Mouse (Mus musculus): Measurements from ENCODE around the gene Scn2a.

The Scn2a gene

DNA sequence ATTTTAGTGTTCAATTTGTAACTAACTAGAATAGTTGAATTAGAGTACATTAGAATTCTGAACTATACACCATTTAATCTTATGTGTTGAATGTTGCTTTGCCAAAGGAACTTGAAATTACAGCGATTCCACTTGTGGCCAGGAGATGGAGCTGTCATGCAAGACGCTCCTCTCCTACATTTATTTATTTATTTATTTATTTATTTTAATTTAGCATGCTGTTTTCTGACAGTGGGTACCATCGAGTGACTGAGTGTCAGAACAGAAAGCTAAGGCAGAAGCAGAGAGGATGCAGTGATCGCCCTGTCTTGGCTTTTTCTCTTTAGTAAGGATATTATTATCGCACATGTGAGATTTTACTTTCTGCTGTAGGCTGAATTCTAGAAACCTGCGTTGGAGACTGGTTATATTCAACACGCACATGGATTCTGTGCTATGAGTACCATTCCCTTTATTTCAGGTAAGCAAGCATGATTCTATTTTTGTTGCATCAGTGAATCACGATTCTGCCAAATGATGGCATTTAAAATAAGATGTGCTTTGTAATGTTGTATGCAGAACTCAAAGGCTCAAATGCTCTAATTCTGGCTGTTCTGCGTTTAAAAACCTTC is at the start of gene Scn2a:
Scn2a (plus strand) TSS at position 216 of the 611 bp plus-strand sequence.
- DNase-seq (ENCODE audit: low read depth), result peak; percentile 51

DNA sequence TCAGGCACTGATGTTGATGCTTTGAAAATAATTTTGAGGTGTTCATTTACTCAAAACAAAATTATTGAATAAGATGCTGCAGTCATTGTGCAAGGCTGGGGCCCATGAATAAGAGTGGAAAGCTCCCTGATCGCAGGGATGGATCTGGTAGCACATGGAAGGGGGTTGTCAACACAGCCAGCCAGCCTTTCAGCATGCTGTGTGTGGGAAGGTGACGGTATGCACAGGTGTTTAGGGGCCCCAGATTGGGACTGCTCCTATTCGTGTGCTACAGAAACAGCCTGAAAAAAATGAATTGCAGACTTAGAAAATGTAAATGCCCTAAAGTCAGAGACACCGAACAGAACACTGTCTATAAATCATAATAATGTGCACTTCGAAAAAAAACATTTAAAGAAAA is 32.9 kb upstream of the Scn2a start:
- no peak for DNase-seq (ENCODE audit: low read depth)

DNA sequence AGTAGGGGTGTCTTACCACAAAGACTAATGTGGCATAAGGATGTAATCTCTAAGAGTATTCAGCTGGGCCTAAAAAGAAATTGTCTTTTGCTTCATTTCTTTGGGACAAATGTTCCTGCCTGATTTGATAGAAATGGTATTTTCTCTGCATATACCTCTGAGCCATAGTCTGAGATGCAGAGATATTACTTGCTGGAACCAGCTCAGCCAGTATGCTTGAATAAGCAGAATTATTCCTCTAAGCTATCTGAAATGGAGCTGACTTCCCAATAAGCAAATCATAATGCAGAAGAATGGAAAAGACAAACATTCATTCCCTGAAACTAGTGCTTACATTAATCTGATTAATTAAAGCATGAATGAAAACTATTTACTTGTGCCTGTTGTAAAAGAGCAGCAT is 12.8 kb upstream of the Scn2a start:
- DNase-seq (ENCODE audit: low read depth), result no peak

DNA sequence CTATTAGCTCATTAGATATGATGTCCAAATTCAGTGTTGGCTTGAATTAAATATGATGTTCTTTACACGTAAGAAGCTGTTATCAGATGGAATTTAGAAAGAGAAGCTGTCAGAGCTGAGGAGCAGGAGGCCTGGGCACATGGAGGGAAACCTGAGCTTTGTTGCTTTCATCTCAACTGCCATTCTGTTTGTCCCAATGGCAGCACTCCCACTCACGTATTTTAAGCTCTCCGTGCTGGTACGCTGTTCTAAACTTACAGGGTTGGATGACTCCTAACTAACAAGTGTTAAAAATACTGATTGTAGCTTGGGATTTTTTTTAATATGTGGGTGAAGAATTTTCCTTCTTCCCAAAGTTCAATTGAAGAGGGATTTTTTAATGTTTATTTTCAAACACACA is 8.7 kb upstream of the Scn2a start:
- DNase-seq (ENCODE audit: low read depth), result no peak

DNA sequence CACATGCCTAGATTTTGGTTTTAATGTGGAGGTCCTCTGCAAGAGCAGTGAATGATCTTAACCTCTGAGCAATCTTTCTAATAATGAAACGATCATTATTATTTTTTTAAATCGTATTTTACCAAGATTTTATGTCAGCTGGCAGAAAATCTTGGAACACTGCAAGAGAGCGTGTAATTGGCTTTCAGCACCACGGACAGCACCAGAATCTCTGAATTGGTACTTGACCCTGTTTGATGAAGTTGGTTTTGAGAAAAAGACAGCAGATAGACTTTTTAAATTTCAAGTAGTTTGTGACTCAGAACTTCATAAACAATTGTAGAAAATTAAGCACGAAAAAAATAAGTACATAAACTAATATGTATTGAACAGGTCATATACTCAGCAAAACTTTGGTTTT is 790 bp upstream of the Scn2a start:
- DNase-seq (ENCODE audit: low read depth), result peak; percentile 37

DNA sequence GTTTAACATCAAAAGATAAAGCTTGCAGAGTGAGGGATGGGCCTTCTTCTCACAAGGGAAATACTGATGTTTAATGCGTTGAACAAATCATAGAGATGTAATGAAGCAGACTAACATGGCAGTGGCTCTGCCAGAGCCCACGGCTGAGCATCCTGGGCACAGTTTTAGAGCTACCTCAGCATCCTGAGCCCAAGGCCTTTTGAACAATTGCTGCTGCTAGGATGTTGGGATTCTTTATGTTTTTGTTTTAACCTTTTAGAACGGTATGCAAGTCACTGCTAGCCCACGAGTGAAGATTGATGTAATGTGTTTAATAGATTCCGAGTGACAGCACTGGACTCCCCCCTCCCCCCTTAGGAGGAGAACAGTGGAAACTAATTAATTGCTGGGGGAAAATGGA is 683 bp downstream of the Scn2a start:
- DNase-seq (ENCODE audit: low read depth), result no peak

DNA sequence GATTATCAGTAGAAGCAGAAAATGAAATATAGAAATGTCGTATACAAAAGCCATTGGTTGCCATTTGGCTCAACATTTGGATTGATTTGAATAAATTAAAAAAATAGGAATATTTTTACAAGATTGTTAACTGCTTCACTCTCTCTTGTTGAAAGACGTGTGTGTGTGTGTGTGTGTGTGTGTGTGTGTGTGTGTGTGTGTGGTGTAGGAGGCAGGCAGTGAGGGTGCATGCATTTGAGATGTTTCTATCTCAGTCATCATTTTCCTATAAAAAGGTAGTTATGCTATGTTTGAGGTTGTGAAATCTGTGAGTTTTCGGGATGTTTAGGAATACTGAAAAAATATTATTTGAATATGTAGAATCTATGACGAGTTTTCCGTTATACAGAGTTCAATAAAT is 1.3 kb downstream of the Scn2a start:
- DNase-seq (ENCODE audit: low read depth), result no peak

DNA sequence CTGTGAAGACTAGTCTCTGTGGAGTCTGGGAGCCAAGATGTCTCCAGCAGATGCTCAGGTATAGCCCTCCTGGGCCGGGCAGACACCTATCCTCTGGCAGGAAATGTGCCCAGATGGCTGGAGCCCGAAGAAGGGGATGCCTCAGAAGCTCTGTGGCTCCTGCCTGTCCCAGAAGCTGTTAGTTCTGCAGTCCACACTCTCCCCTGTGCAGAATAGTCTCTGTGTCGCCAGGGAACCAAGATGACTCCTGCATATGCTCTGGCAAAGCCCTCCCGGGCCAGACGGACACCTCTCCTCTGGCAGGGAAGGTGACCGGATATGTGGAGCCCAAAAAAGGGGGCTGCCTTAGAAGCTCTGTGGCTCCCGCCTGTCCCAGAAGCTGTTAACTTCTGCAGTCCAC is 32.1 kb downstream of the Scn2a start:
- DNase-seq (ENCODE audit: low read depth), result no peak

DNA sequence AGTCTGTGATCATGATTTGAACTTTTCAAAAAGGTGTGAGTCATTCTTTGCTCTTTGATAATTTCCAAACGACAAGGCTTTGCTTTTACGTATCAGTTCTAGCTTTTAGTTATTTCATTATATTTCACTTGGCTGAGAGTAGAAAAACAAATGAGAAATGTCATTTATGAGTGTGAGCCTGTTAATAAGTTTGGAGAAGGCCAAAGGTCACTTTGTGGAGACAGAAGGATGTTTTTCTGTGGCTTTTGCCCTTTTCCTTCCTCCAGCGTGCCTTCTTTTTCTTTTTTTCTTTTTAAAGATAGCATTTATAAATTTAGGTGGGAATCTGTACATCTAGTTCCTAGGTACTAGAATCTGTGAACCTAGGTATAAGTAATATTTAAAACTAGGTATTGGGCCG is 36.5 kb downstream of the Scn2a start:
- DNase-seq (ENCODE audit: low read depth), result no peak

DNA sequence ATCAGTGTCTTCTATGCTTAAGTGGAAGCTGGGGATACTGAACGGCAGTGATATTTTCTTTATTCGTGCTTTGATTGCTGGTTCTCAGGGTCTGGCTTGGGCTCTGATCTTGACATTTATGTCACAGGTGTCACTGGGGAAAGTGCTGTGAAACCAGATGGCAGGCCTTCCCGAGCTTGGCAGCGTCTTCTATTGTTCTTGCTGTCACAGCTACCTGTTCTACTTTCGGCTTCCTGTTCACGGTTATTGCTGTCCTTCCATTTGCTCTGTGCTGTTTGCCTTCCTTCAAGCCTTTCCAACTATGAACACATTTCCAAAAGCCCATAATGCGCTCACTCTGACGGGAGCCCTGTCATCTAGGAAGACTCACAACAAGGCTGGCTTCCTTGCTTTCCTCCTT is 37.9 kb downstream of the Scn2a start:
- no peak for DNase-seq (ENCODE audit: low read depth)

DNA sequence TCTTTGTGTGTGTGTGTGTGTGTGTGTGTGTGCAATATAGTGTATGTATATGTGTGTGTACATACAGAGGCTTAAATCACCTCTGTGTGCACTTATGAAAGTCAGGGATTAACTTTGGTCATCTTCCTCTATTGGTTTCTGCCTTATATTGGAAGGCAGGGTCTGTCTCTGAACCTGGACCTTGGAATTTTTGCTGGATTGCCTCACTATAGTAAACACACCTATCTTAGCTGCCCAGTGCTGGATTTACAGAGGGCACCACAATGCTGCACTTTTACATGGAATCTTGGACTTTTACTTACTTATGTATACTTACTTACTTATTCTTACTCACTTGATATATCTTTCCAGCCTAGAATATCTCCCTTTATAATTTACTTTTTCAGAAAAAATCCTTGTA is 43.3 kb downstream of the Scn2a start:
- no peak for DNase-seq (ENCODE audit: low read depth)

DNA sequence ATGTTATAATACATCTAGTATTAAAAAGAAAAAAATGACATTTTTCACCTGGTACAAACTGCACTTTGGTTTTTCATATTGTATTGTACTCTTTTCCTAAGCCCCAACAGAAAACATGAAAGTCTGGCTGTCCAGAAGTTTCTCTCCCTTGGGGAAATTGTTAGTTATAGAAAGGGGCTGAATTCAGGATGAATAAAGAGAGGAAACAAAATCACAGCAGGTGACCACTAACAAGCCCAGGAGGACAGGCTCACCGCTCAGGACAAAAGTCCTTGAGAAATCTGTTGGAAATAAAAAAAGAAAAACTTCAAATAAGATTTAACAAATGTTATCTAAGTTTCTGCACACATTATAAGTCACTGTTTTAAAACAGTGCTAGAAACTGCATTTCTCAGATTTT is 43.9 kb downstream of the Scn2a start:
- DNase-seq (ENCODE audit: low read depth), result no peak

DNA sequence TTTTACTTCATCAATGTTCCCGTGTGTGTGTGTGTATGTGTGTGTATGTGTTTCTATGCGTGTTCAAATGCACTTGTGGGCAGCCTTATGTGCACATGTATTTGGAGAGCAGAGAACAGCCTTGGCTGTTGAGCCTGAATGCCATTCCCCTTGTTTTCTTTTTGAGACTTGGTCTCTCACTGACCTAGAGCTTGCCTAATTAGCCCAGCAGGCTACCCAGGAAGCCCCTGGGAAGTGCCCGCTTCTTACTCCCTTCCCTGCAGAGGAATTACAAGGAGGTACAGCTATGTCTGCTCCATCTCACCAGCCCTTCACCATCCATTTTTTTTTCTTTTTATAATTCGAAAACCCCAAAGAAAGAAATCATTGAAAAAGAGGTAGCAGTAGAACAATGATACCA is 44.6 kb downstream of the Scn2a start:
- DNase-seq (ENCODE audit: low read depth), result no peak

DNA sequence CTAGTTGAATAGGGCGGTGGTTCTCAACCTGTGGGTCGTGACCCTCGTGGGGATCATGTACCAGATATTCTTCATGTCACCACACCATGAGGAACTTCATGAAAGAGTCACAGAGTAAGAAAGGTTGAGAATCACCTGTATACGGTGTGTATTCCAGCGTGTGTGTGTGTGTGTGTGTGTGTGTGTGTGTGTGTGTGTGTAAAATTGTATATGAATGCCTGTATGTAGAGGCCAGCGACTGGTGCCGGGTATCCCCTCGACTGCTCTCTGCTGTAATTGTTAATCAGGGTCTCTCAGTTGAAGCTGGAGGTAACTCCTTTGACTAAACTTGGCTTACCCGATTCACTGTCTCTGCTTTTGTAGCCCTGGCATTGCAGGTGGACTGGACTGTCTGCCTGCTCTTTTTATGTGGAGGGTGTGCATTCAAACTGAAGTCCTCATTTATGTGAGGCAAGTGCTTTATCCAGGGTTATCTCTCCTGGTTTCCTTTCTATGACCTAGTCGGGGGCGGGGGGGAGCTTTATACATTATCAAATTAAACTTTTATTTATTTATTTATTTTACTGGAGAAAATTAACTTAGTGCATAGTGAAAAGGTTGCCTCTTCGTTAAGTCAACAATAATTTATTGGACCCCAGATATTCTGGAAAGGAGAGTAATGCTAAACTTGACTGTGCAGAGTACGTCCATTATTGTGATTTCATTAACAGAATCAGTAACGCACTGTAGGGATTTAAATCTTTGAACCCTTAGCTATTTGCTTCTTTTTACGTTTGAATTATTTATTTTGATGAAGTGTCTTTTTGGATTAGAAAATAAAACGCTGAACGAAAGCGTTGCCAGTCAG is 47.2 kb downstream of the Scn2a start:
- no peak for DNase-seq (ENCODE audit: low read depth)

DNA sequence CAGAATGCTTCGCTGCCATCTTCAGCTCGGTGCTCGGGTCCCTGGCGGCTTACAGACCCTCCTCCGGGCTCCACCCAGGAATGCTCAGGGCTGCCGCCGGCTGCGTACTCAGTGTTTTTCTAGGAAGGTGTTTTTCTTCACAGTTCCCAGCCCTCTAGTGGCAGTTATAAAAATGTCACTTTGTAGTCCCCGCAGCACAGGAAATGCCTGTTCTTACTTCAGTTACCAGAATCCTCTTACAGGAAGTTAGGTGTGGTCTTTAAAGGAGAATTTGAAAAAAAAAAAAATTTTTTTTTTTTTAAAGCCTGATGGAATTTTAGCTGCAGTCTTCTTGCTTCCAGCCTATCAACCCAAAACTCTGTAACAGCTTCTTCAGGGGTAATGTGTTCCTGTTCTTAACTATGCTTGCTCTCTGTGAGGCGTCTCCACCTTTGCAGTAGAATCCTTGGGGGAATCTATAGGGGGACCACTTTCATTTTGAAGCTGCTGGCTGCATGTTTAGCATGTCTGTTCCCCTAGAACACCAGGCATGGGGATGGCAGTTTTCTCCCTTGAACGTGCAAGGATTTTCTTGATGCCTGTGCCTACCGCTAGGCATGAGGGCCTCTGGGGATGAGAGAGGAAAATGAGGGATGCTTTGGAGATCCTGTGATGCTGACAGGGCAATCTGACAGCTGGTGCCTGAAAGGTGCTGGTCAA is 48.0 kb downstream of the Scn2a start:
- DNase-seq (ENCODE audit: low read depth), result peak; percentile 56

DNA sequence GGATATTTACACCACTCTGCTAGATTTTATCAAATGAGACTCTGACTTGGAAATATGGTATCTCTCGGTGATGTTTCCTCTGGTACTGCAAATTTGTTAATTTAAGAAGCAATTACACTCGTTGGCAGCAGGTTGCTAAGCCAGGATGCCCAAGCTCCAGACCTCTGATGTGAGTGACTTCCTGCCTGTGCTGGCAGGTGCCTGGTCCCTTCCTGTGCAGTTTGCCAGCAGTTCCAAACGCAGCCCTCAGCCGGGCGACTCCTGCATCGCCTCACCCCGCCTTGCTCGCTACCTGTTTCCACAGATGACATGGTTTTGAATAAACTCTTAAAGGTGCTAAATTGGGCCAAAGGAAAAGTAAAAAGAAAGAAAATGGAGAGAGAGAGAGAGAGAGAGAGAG is 49.0 kb downstream of the Scn2a start:
- DNase-seq (ENCODE audit: low read depth), result no peak

DNA sequence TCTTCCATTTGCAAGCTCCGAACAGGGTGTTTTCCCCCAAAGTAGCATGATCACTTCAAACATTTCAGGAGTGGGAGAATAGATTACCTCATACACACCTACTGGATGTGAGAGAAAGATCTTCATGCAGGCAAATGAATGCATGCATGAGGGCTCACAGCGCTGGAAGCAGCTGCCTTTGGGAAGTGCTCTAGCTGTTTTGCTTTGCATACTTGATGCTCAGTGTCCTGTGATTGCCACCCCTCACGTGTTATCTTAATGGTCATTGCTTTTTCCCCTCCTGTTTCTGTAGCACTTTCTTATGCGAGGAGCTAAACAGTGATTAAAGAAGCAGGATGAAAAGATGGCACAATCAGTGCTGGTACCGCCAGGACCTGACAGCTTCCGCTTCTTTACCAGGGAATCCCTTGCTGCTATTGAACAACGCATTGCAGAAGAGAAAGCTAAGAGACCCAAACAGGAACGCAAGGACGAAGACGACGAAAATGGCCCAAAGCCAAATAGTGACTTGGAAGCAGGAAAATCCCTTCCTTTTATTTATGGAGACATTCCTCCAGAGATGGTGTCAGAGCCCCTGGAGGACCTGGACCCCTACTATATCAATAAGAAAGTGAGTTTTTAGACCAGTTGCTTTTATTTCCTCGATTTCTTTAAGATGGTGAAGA is 49.7 kb downstream of the Scn2a start:
- DNase-seq (ENCODE audit: low read depth), result no peak

DNA sequence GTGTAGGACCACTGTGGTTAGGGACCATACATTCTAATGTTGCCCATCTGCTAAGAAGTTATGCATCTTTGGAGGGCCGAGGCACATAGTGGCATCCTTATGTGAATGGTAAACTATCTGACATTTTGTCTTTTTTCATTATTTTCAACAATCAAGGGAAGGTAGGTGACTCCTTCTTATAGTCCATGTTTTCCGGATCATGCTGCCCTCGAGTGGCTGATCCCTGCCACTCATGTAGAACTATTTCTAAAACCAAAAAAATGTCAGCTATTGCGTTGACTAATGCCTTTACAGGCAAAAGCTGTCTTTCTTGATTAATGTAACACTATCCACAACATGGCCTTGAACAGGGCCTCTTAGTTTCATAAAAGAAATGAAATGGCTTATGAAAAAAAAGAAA is 59.0 kb downstream of the Scn2a start:
- no peak for DNase-seq (ENCODE audit: low read depth)

DNA sequence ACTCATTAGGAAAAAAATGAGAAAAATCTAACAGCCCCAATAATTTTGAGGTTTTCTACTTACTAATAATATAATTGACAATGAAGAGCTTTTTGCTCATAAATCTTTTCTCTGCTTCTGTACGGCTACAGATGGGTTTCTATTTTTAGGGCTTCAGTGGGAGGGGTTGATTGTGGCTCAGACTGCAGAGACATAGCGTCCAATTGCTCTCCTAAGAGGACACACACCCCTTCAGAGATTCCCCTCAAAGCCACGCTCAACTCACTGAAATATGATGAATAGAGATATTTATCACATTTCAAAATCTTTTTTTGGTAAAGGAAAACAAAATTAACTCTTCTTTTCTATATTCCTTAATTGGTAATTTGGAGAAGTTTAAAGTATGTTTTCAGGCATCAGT is 64.6 kb downstream of the Scn2a start:
- no peak for DNase-seq (ENCODE audit: low read depth)

DNA sequence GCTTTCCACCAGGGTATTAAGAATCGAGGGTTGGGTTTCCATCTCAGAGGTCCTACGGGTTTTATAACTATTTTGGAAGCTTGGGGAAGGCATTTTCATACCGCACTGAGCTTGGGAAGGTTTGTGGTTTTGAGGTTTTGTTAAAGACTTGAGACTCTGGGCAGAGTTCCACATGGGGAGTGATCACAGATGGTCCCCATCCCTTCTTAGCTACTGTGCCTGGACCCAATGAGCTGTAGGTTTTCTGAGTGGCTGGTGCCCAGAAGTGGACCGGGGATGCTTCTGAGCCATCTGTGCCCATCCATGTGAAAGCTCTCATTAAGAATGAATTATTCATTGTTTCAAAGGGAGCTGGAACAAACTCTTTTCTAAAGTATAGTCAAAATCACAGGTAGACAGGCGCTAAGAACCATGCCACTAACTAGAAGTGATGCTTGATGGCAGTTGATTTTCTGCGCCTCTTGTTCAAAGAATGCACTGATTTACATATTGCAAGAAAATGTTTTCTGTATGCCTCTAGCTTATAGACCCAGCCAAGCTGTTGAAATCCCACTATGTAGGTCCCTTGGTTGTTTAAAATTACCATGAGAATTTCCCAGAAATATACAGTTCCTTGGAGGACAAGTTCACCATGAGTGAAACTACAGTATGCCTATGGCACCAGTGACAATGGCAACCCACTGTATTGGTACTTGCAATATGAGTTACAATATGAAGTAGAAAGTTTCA is 70.0 kb downstream of the Scn2a start:
- no peak for DNase-seq (ENCODE audit: low read depth)

DNA sequence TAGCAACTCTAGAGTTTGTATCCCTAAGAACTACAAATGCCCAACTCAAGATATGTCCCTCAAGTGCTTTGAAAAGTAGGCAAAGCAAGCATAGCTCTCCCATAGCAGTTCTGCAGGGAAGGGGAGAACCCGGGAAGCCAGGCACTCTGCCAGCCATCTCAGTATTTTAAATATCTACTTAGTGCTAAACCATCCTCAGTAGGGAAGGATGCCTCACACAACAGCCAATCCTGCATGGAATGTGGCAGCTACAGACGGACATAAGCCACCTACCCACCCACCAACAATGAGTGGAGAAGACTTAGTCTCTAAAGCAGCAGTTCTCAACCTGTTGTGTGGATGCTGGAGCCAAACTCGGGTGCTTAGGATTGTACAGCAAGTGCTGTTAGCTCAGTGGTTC is 73.9 kb downstream of the Scn2a start:
- DNase-seq (ENCODE audit: low read depth), result no peak

DNA sequence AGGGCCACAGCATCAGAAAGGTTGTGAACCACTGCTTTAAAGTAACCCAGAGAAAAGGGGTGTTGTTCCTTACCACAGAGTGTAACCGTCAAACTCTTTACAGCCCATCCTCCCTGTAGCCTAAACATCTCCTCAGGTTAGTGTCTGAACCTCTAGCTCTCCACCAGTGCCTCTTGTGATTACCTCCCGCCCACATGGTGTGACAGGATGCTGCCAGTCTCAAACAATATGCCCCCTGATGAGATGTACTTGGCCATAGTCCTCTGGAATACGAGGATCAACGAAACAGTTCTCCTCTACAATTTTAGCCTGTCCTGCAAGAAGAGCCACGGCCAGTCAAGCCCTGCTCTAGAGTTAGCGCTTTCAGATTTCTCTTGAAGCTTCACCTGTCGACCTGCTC is 74.5 kb downstream of the Scn2a start:
- no peak for DNase-seq (ENCODE audit: low read depth)
